Mouse (Mus musculus) spleen, adult 2 months (tissue): ENCODE data around the gene Srcap.

ENCODE experiments used
- CTCF ChIP-seq: fragments of 200-500 bp; IDR thresholded peaks from 2 replicates; pipeline ENCODE4 v1.5.1; 2011; ENCODE audit warnings: mild to moderate bottlenecking, inconsistent platforms; ENCODE audit not compliant: insufficient read depth, insufficient read length, insufficient replicate concordance; ENCODE audit errors: extremely low read depth
- POLR2A ChIP-seq: fragments of 200-500 bp; IDR thresholded peaks from 2 replicates; pipeline ENCODE4 v1.6.1; 2011; ENCODE audit warnings: low read depth, low read length, inconsistent platforms

DNA sequence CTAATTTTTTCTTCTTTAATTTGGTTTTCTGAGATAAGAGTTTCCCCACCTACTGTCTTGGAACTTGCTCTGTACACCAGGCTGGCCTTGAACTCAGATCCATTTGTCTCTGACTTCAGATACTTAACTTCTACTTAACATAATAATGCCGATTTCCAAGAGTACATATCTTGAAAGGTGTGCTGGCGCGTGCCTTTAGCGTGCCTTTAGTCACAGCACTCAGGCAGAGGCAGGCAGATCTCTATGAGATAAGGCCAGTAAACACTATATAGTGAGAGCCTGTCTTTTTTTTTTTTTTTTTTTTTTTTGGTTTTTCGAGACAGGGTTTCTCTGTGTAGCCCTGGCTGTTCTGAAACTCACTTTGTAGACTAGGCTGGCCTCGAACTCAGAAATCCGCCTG lies 4.6 kb downstream of the Srcap start:
- TF ChIP-seq POLR2A: no peak
- no peak for TF ChIP-seq CTCF
